ENCODE assay signal across 27 mouse cellular contexts in the genomic region with DNA sequence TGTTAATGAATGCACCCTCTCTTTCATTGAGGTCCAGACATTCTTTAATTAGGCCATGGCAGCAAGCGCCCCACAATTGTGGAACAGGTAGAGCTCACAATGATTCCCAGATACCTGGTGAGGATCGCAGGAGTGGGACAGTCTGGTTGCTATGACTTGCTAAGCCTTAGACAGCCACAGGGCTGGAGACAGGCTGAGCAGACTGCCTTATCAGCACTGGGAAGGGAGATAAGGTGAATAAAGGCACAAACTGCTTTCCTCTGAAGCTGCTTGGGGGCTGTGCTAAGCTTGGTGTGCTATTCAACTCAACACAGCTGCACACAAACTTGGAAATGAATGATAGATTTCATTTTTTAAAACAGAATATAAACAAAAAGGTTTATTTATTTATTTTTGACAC.
A peak's percentile ranks its signal among the peaks of the same experiment; 100 is the strongest.
DNase-seq lines count a peak whose midpoint lies in the region; ATAC-seq and TF ChIP-seq lines count a peak whose summit lies in the region.
"Had no signal": no experiment of that assay in that cellular context is flagged by ENCODE, and none has a peak within 500 bp of the region (broad histone marks: within the 10 kb centered on the region; RNA-seq: fewer than 3 reads in every experiment).

No protein-coding gene starts in this region.

- no peak for ATAC-seq in heart, embryonic 11.5 days (replicated peaks; ENCODE audit: insufficient number of reproducible peaks, low FRiP score, low TSS enrichment)
- ATAC-seq in midbrain, embryonic 13.5 days = peak; percentile 55; the same call in 1 of the 2 replicates
- ATAC-seq in midbrain, embryonic 11.5 days (ENCODE audit: low FRiP score) = no peak
- 0 out of 2 replicates have a peak, but pooled peaks have one; percentile 47 for ATAC-seq in stomach, embryonic 15.5 days (ENCODE audit: insufficient read depth, low FRiP score, low read depth)
- no peak for ATAC-seq in stomach, postnatal 0 days (ENCODE audit: low FRiP score, low TSS enrichment)
- ATAC-seq: forebrain, embryonic 15.5 days; hindbrain, embryonic 16.5 days; Patski had no signal

- peaks cover 3% of the 10 kb centered on the region; the same call in 1 of the 2 replicates for H3K4me1 ChIP-seq in heart, embryonic 11.5 days (ENCODE audit: control insufficient read depth, insufficient read depth, low read length)
- no peaks in the 10 kb centered on the region for H3K4me1 ChIP-seq in midbrain, embryonic 13.5 days (replicated peaks)
- no peaks in the 10 kb centered on the region for H3K4me1 ChIP-seq in midbrain, embryonic 11.5 days (ENCODE audit: control insufficient read depth, insufficient read depth, low read length)
- H3K4me1 ChIP-seq in stomach, embryonic 15.5 days = no peaks in the 10 kb centered on the region
- H3K4me1 ChIP-seq in stomach, postnatal 0 days (replicated peaks; ENCODE audit: control insufficient read depth, insufficient read depth) = no peaks in the 10 kb centered on the region
- H3K4me1 ChIP-seq: embryonic facial prominence, embryonic 10.5 days; embryonic facial prominence, embryonic 13.5 days; hindbrain, embryonic 10.5 days; hindbrain, embryonic 13.5 days had no signal

- no peak for TF ChIP-seq EP300 in stomach, postnatal 0 days (optimal IDR thresholded peaks at IDR 0.05)

- H3K27ac ChIP-seq in heart, embryonic 11.5 days (ENCODE audit: low read depth, low read length) = no peak overlapping the region
- H3K27ac ChIP-seq in midbrain, embryonic 13.5 days = no peak overlapping the region
- H3K27ac ChIP-seq in midbrain, embryonic 11.5 days (ENCODE audit: low read depth, low read length) = no peak overlapping the region
- H3K27ac ChIP-seq in stomach, embryonic 15.5 days = no peak overlapping the region
- no peak overlapping the region for H3K27ac ChIP-seq in stomach, postnatal 0 days (replicated peaks)
- H3K27ac ChIP-seq: embryonic facial prominence, embryonic 10.5 days; embryonic facial prominence, embryonic 13.5 days; forebrain, embryonic 12.5 days; forebrain, embryonic 15.5 days; gastrocnemius, adult 2 months; hindbrain, embryonic 10.5 days; hindbrain, embryonic 13.5 days had no signal

- H3K9ac ChIP-seq in heart, embryonic 11.5 days (ENCODE audit: low read depth, low read length) = no peak overlapping the region
- H3K9ac ChIP-seq in midbrain, embryonic 13.5 days (replicated peaks) = no peak overlapping the region
- H3K9ac ChIP-seq in midbrain, embryonic 11.5 days (ENCODE audit: low read length) = no peak overlapping the region
- H3K9ac ChIP-seq in stomach, embryonic 15.5 days = no peak overlapping the region
- no peak overlapping the region for H3K9ac ChIP-seq in stomach, postnatal 0 days (ENCODE audit: low read length)
- H3K9ac ChIP-seq: embryonic facial prominence, embryonic 13.5 days; forebrain, embryonic 12.5 days; forebrain, embryonic 15.5 days; hindbrain, embryonic 13.5 days had no signal

- H3K9me3 ChIP-seq in heart, embryonic 11.5 days (replicated peaks; ENCODE audit: control insufficient read depth, low read length) = no peaks in the 10 kb centered on the region
- no peaks in the 10 kb centered on the region for H3K9me3 ChIP-seq in midbrain, embryonic 13.5 days
- no peaks in the 10 kb centered on the region for H3K9me3 ChIP-seq in midbrain, embryonic 11.5 days (ENCODE audit: control insufficient read depth, low read length)
- no peaks in the 10 kb centered on the region for H3K9me3 ChIP-seq in stomach, embryonic 15.5 days
- H3K9me3 ChIP-seq in stomach, postnatal 0 days (ENCODE audit: control insufficient read depth, low read length) = no peaks in the 10 kb centered on the region
- H3K9me3 ChIP-seq: embryonic facial prominence, embryonic 10.5 days; embryonic facial prominence, embryonic 13.5 days; forebrain, embryonic 12.5 days; forebrain, embryonic 15.5 days; hindbrain, embryonic 10.5 days; hindbrain, embryonic 13.5 days had no signal

- no peaks in the 10 kb centered on the region for H3K27me3 ChIP-seq in heart, embryonic 11.5 days (ENCODE audit: control insufficient read depth, insufficient read depth, low read length)
- no peaks in the 10 kb centered on the region for H3K27me3 ChIP-seq in midbrain, embryonic 13.5 days
- H3K27me3 ChIP-seq in midbrain, embryonic 11.5 days (ENCODE audit: control insufficient read depth, insufficient read depth, low read length) = no peaks in the 10 kb centered on the region
- no peaks in the 10 kb centered on the region for H3K27me3 ChIP-seq in stomach, embryonic 15.5 days (replicated peaks)
- H3K27me3 ChIP-seq in stomach, postnatal 0 days (ENCODE audit: control insufficient read depth, insufficient read depth, low read length) = no peaks in the 10 kb centered on the region
- H3K27me3 ChIP-seq: embryonic facial prominence, embryonic 13.5 days; forebrain, embryonic 12.5 days; forebrain, embryonic 15.5 days; hindbrain, embryonic 13.5 days had no signal

- WGBS in heart, embryonic 11.5 days (ENCODE audit: insufficient replicate concordance) = 24% methylated on average over 2 of the region's 2 CpGs
- WGBS in midbrain, embryonic 13.5 days = 78% methylated on average over 2 of the region's 2 CpGs
- 80% methylated on average over 2 of the region's 2 CpGs for WGBS in midbrain, embryonic 11.5 days
- 46% methylated on average over 2 of the region's 2 CpGs for WGBS in stomach, embryonic 15.5 days
- WGBS in stomach, postnatal 0 days = 46% methylated on average over 2 of the region's 2 CpGs

- intact Hi-C loops in heart, postnatal 36 days (cut with DNase I) = no loop called here

- peak overlapping the region; percentile 15; the same call in 1 of the 2 replicates for H3K4me2 ChIP-seq in heart, embryonic 11.5 days
- H3K4me2 ChIP-seq in midbrain, embryonic 13.5 days (replicated peaks) = no peak overlapping the region
- H3K4me2 ChIP-seq in midbrain, embryonic 11.5 days = no peak overlapping the region
- no peak overlapping the region for H3K4me2 ChIP-seq in stomach, embryonic 15.5 days
- no peak overlapping the region for H3K4me2 ChIP-seq in stomach, postnatal 0 days (replicated peaks; ENCODE audit: low read depth)
- H3K4me2 ChIP-seq: embryonic facial prominence, embryonic 13.5 days; forebrain, embryonic 12.5 days; forebrain, embryonic 15.5 days; hindbrain, embryonic 13.5 days had no signal

- H3K36me3 ChIP-seq in heart, embryonic 11.5 days (ENCODE audit: control insufficient read depth, insufficient read depth, low read length) = no peaks in the 10 kb centered on the region
- H3K36me3 ChIP-seq in midbrain, embryonic 13.5 days = no peaks in the 10 kb centered on the region
- H3K36me3 ChIP-seq in midbrain, embryonic 11.5 days (ENCODE audit: control insufficient read depth, insufficient read depth, low read length) = no peaks in the 10 kb centered on the region
- no peaks in the 10 kb centered on the region for H3K36me3 ChIP-seq in stomach, embryonic 15.5 days
- H3K36me3 ChIP-seq in stomach, postnatal 0 days (ENCODE audit: control insufficient read depth, insufficient read depth, low read length) = no peaks in the 10 kb centered on the region
- H3K36me3 ChIP-seq: embryonic facial prominence, embryonic 10.5 days; embryonic facial prominence, embryonic 13.5 days; forebrain, embryonic 12.5 days; forebrain, embryonic 15.5 days; G1E; hindbrain, embryonic 10.5 days; hindbrain, embryonic 13.5 days had no signal

- H3K4me3 ChIP-seq in heart, embryonic 11.5 days (ENCODE audit: low read depth, low read length) = no peak overlapping the region
- H3K4me3 ChIP-seq in midbrain, embryonic 13.5 days (replicated peaks) = no peak overlapping the region
- no peak overlapping the region for H3K4me3 ChIP-seq in midbrain, embryonic 11.5 days (ENCODE audit: low read depth, low read length)
- H3K4me3 ChIP-seq in stomach, embryonic 15.5 days (replicated peaks) = no peak overlapping the region
- no peak overlapping the region for H3K4me3 ChIP-seq in stomach, postnatal 0 days (ENCODE audit: low read depth, low read length)
- H3K4me3 ChIP-seq: embryonic facial prominence, embryonic 10.5 days; embryonic facial prominence, embryonic 13.5 days; erythroblast, embryonic 14.5 days; forebrain, embryonic 12.5 days; forebrain, embryonic 15.5 days; gastrocnemius, adult 2 months; hindbrain, embryonic 10.5 days; hindbrain, embryonic 13.5 days had no signal

- DNase-seq in heart, postnatal 36 days = no peak
- DNase-seq in midbrain, embryonic 11.5 days (ENCODE audit: low spot score, missing footprints) = no peak
- DNase-seq in stomach, postnatal 0 days (ENCODE audit: low spot score) = no peak
- DNase-seq in kidney, adult 9 months = no peak
- DNase-seq: adrenal gland, postnatal 10 days; adrenal gland, postnatal 36 days; B cell, adult 2 months; cerebellum, adult 2 months; cerebellum, adult 9-11 months; cerebellum, postnatal 25 days; embryo, embryonic 11 days; gastrocnemius, adult 2 months; gastrocnemius, postnatal 14 days; heart, adult 11 months had no signal

- no peak for TF ChIP-seq CTCF in stomach, postnatal 0 days (IDR thresholded peaks at IDR 0.05; ENCODE audit: low read depth)

Comparison
In these comparisons a context has a peak if more than half of its experiments do, and no peak if none do; other contexts are left out.
1. ATAC-seq: peak in midbrain, embryonic 13.5 days (single experiment) and stomach, embryonic 15.5 days (single experiment); none in heart, embryonic 11.5 days (single experiment), midbrain, embryonic 11.5 days (single experiment) and stomach, postnatal 0 days (single experiment).